Mouse (Mus musculus) embryonic fibroblast, embryonic 13.5 days (primary cell): Measurements from ENCODE around the gene St8sia4.

Experiments used
- CTCF ChIP-seq: IDR thresholded peaks from 2 replicates; pipeline ENCODE4 v1.5.1; 2011; ENCODE audit warnings: mild to moderate bottlenecking, control low read depth, low read length, moderate library complexity, borderline replicate concordance; ENCODE audit not compliant: insufficient read depth
- POLR2A ChIP-seq: IDR thresholded peaks from 2 replicates; pipeline ENCODE4 v1.6.1; 2011; ENCODE audit warnings: low read depth, mild to moderate bottlenecking, control low read depth, low read length, moderate library complexity

DNA sequence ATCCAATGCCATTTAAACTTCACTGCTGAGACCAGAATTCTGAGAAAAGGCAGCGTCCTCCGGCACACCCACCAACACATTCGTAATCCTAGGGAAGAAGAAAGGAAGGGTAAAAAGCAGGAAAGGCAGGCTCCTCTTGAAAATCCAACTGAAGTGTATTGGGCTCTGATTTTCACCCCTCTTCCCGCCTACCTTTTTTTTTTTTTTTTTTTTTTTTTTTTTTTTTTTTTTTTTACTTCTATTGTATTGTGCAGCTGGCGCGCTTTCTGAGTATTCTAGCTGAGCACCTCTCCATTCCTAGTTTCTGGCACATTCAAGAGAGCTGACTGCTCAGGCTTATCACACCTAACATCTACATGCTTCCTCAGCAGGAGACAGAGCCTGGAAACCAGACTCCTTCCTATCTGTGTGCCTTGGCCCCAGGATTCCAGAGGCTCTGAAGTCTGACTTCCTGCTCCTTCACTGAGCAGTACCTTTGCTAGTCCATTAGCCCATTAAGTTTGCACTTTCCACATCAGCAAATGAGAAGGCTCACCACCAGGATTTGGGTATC lies 958 bp upstream of the St8sia4 start:
- TF ChIP-seq CTCF = no peak
- TF ChIP-seq POLR2A = no peak
